Mouse (Mus musculus) layer of hippocampus, adult 8-10 months (tissue): ENCODE data around the gene Olig2. TPM values are rescaled to one million over a fixed set of nuclear protein-coding genes. Genes with fewer than 3 reads are reported as not detected.

ENCODE experiments used
- DNase-seq, 2 experiments: peaks; one replicate each; pipeline ENCODE4 v3.0.0; 2022; ENCODE audit warnings: low spot score in 2 of 2
- total RNA-seq, 4 experiments: library from RNA; stranded (reverse); gene quantifications; 2 replicates each; pipeline ENCODE4 v1.2.4; 2022

The Olig2 gene
- 10 to 100 TPM; 21.9 to 27.2 (median 24.1) TPM for total RNA-seq

- DNase-seq: peak; percentile 57 to 62
Measured at GRCm38 (mm10) chr16:91225233-91226037, at the start of gene Olig2. Olig2 (plus strand) TSS chr16:91225457.

GRCm38 (mm10) chr16:91175892-91176291, 49.4 kb upstream of the Olig2 start:
- no peak for DNase-seq

DNA sequence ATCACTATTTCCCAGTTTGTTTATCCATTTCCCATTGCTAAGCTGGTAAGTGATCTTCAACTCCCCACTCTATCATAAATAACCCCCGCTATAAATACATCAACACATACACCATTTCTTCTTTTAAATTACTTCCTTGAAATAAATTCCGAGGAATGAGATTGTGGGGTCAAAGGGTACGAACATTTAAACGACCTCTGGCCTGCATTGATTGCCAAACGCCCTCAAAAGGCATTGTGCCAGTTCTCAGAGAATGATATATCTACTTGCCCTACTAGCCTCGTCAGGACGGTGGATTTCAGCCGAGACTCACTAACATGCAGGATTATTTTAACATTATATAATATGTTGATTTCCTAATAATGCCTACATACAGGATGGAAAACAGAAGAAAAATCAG, 38.2 kb upstream of the Olig2 start:
- DNase-seq: no peak

- DNase-seq: no peak
Measured at GRCm38 (mm10) chr16:91187662-91188061, 37.6 kb upstream of the Olig2 start.

GRCm38 (mm10) chr16:91188304-91188703, 37.0 kb upstream of the Olig2 start:
- DNase-seq: no peak

GRCm38 (mm10) chr16:91191233-91191632, 34.0 kb upstream of the Olig2 start:
- DNase-seq: peak; percentile 12 to 21

GRCm38 (mm10) chr16:91191663-91192237, 33.5 kb upstream of the Olig2 start:
- DNase-seq: peak; percentile 45 to 55

- DNase-seq: peak in 1 of 2 experiments; percentile 14
Measured at GRCm38 (mm10) chr16:91192672-91193354, 32.4 kb upstream of the Olig2 start.

DNA sequence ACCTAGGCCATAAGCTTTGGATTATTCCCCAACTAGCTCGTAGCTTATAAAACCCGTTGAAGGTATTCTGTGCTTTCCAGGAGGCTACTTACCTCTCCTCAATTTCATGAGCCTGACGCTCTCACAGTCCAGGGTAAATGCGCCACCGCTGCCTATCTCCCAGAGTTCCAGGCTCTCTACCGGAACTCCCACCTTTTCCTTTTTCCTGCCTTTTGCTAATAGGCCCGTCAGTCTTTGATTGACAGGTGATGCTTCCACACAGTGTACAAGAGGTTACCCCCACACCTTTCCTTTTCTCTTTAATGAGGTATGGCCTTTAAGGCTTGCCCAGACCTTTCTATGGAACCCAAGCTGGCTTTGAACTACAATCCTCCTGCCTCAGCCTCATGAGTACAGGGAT, 25.4 kb upstream of the Olig2 start:
- no peak for DNase-seq

DNA sequence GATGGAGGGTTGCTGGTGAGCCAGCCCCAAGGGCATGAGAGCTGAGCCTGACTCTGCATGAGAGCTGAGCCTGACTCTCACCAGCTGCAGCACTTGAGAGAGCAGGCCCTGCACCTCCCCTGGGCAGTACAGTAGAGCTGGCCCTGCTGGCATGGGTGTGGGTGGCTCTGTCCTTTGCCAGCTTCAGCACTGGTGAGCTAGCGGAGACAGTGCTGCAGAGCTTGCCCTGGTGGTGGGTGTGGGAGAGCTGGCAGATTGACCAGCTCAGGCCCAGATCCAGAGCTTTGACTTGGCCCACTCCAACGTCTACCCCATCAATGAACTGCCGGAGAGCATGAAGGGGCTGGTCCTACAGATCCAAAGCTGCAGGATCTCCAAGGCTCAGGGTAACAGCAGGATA, 22.3 kb upstream of the Olig2 start:
- DNase-seq: no peak

GRCm38 (mm10) chr16:91206371-91206770, 18.9 kb upstream of the Olig2 start:
- DNase-seq: no peak

- DNase-seq: no peak
Measured at GRCm38 (mm10) chr16:91217077-91217476, 8.2 kb upstream of the Olig2 start.

DNA sequence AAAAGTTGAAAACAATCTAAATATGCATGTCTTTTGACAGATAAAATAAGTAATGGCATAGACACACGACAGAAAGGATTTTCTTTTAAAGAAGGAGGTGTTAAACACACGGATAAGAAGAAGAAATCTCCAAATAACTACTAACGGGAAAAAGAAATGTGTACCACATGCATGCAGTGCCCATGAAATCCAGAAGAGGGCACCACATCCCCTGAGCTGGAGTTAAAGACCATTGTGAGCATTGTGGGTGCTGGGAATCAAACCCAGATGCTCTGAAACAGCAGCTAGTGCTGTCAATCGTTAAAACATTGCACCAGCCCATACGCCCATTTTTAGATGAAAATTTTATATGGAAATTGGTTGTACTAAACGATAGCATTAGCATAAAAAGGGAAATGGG, 7.3 kb upstream of the Olig2 start:
- no peak for DNase-seq

- no peak for DNase-seq
Measured at GRCm38 (mm10) chr16:91219246-91219645, 6.0 kb upstream of the Olig2 start.

- peak in 1 of 2 experiments; percentile 34 for DNase-seq
Measured at GRCm38 (mm10) chr16:91222171-91222642, 3.0 kb upstream of the Olig2 start.

GRCm38 (mm10) chr16:91222643-91223271, 2.5 kb upstream of the Olig2 start:
- peak; percentile 30 to 36 for DNase-seq

- DNase-seq: no peak
Measured at GRCm38 (mm10) chr16:91223327-91224067, 1.8 kb upstream of the Olig2 start.

GRCm38 (mm10) chr16:91224068-91224402, 1.2 kb upstream of the Olig2 start:
- DNase-seq: no peak

DNA sequence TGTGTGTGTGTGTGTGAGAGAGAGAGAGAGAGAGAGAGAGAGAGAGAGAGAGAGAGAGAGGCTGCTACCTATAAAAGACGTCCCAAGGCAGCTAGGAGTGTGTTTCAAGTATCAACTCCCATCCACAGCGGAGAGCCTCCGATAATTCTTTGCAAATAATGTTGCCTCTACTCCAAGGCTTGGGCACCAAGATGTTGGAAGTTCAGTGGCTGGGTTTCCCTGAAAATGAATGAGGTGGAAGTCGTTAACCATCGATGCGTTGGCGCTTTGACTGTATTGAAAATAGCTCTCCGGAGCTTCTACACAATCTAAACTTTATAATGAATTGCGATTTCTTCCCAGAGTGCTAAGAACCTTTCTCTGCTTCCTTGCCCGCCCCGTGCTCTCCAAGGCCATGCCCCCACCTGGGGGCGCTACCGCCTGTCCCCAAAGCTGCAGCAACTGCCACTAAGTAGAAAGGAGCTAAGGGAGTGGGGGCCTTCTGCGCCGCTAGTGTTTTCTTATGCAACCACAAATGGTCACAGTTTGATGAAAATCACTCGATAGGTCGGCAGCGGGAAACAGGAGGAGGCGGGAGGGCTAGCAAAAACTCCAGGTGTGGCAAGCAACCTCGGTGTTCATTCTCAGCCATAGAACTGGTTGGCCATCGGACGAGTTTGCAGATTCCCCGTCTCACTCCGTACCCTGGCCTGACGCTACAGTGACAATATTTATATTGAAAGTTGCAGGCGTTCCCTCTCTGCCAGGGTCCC, 600 bp upstream of the Olig2 start:
- DNase-seq: peak in 1 of 2 experiments; percentile 54
